Mouse (Mus musculus) embryonic facial prominence, embryonic 15.5 days (tissue): Measurements from ENCODE around the gene Prrc2b. TPM values are rescaled to one million over a fixed set of nuclear protein-coding genes. Genes with fewer than 3 reads are reported as not detected.
A peak's percentile ranks its signal among the peaks of the same experiment; 100 is the strongest.

ENCODE experiments used
- ATAC-seq: fragments of 200-750 bp; cut with Nextera tagmentation; 2 replicates; pipeline ENCODE4 v1.8.0; 2017; ENCODE audit warnings: low read depth, moderate TSS enrichment; ENCODE audit not compliant: insufficient number of reproducible peaks, low FRiP score, low TSS enrichment
- H3K27ac ChIP-seq: fragments of 300-500 bp; sonication (generic); replicated peaks from 2 replicates; pipeline ENCODE4 v1.5.1; 2015; ENCODE audit warnings: mild to moderate bottlenecking, inconsistent platforms
- H3K27me3 ChIP-seq: fragments of 300-500 bp; sonication (generic); 2 replicates; pipeline ENCODE4 v1.6.1; 2015; ENCODE audit warnings: inconsistent platforms
- H3K36me3 ChIP-seq: fragments of 300-500 bp; sonication (generic); 2 replicates; pipeline ENCODE4 v1.6.1; 2015; ENCODE audit warnings: mild to moderate bottlenecking, inconsistent platforms
- H3K4me1 ChIP-seq: fragments of 300-500 bp; sonication (generic); 2 replicates; pipeline ENCODE4 v1.6.1; 2015; ENCODE audit warnings: inconsistent platforms
- H3K4me2 ChIP-seq: fragments of 300-500 bp; sonication (generic); replicated peaks from 2 replicates; pipeline ENCODE4 v1.6.1; 2015; ENCODE audit warnings: mild to moderate bottlenecking, inconsistent platforms
- H3K4me3 ChIP-seq: fragments of 300-500 bp; sonication (generic); replicated peaks from 2 replicates; pipeline ENCODE4 v1.5.1; 2015; ENCODE audit warnings: mild to moderate bottlenecking, inconsistent platforms
- H3K9ac ChIP-seq: fragments of 300-500 bp; sonication (generic); 2 replicates; pipeline ENCODE4 v1.6.1; 2015; ENCODE audit warnings: inconsistent platforms
- H3K9me3 ChIP-seq: fragments of 300-500 bp; sonication (generic); replicated peaks from 2 replicates; pipeline ENCODE4 v1.6.1; 2016; ENCODE audit warnings: inconsistent platforms
- WGBS: fragments of 180-500 bp; shearing (Covaris S2); methylation state at CpG from one replicate; pipeline ENCODE4 v1.1.7; 2015; 5-methylcytosine and 5-hydroxymethylcytosine counted together
- polyA plus RNA-seq: library from polyadenylated mRNA; unstranded; fragments of >200 nt; fragmentation: Nextera tagmentation; extraction: Ambion mirVana; gene quantifications from 2 replicates; pipeline ENCODE4 v1.2.1, GENCODE M21; 2015

Gene Prrc2b
- polyA plus RNA-seq, 1 experiment from 2014 or later: 56.2 TPM

DNA sequence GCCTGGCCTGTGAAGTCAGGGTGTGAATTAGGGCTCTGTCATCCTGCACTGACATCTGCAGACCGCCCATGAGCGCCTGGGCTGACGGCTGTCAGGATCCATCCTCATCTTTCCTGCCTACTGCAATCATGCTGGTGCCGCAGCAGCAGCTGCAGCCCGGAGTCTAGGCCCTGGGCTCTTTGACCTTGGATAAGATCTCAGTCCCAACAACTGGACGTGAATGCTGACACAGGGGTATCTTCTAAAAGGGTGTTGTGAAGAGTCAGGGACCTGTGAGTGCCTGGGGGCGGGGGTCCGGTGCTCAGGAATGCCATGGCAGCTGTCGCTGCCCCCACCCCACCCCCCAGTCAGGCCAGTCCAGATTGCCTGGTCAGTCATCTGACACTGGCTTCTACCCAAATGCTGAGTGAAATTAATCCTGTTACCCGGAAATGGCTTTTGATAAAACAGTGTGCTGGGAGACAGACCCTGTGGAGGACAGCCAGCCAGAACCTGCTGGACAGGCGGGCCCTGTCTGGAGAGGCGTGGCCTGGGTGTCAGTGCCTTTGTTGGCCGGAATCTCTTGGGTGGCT is 23.4 kb downstream of the Prrc2b start:
- H3K4me2 ChIP-seq: peak overlapping the region; percentile 26
- H3K4me1 ChIP-seq: peaks cover 71% of the 10 kb centered on the region
- WGBS: 12% methylated on average over 13 of the region's 13 CpGs
- no peak overlapping the region; the same call in 1 of the 2 replicates for H3K9ac ChIP-seq
- H3K27me3 ChIP-seq: no peaks in the 10 kb centered on the region
- no peaks in the 10 kb centered on the region for H3K9me3 ChIP-seq
- H3K27ac ChIP-seq: peak overlapping the region; percentile 85
- H3K36me3 ChIP-seq: no peaks in the 10 kb centered on the region
- peak; percentile 75 for ATAC-seq
- no peak overlapping the region for H3K4me3 ChIP-seq

- H3K4me3 ChIP-seq: no peak overlapping the region
- no peak overlapping the region for H3K9ac ChIP-seq
- ATAC-seq: peak; percentile 55; the same call in 1 of the 2 replicates
- H3K9me3 ChIP-seq: no peaks in the 10 kb centered on the region
- peak overlapping the region; percentile 26 for H3K4me2 ChIP-seq
- no peaks in the 10 kb centered on the region for H3K27me3 ChIP-seq
- 36% methylated on average over 7 of the region's 7 CpGs for WGBS
- no peaks in the 10 kb centered on the region for H3K36me3 ChIP-seq
- H3K4me1 ChIP-seq: peaks cover 71% of the 10 kb centered on the region
- H3K27ac ChIP-seq: peak overlapping the region; percentile 85
Observed at GRCm38 (mm10) chr2:32175051-32175466, 24.2 kb downstream of the Prrc2b start.

GRCm38 (mm10) chr2:32175508-32175907 is 24.6 kb downstream of the Prrc2b start:
- Histone ChIP-seq H3K4me3 (no peak overlapping the region), H3K9ac (no peak overlapping the region), H3K9me3 (no peaks in the 10 kb centered on the region), H3K27me3 (no peaks in the 10 kb centered on the region), H3K36me3 (no peaks in the 10 kb centered on the region), H3K4me1 (peaks cover 71% of the 10 kb centered on the region), H3K4me2 (peak overlapping the region; percentile 26), H3K27ac (peak overlapping the region; percentile 85)
- WGBS: 83% methylated on average over 6 of the region's 6 CpGs
- ATAC-seq: no peak

DNA sequence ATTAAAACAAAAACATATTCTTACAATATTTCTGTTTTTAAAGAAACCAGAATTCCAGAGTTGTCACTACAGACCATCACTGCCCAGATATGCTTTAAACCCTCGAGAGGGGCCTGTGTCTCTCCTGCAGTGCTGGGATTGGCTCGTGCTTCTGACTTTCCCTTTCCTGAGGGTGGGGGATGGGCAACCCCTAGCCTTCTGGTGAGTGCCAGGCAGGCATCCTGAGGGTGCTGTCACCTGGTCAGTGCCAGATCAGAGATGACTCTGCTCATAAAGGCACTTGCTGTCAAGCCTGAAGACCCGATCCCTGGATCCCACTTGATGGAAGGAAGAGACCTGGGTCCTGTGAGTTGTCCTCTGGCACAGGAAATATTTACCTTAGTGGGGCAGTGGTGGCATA is 26.0 kb downstream of the Prrc2b start:
- no peaks in the 10 kb centered on the region for H3K36me3 ChIP-seq
- no peaks in the 10 kb centered on the region for H3K9me3 ChIP-seq
- H3K27me3 ChIP-seq: no peaks in the 10 kb centered on the region
- H3K27ac ChIP-seq: no peak overlapping the region
- no peak overlapping the region for H3K4me3 ChIP-seq
- H3K4me1 ChIP-seq: peaks cover 81% of the 10 kb centered on the region
- no peak overlapping the region for H3K4me2 ChIP-seq
- no peak overlapping the region for H3K9ac ChIP-seq
- WGBS: 39% methylated on average over 3 of the region's 3 CpGs
- no peak for ATAC-seq

DNA sequence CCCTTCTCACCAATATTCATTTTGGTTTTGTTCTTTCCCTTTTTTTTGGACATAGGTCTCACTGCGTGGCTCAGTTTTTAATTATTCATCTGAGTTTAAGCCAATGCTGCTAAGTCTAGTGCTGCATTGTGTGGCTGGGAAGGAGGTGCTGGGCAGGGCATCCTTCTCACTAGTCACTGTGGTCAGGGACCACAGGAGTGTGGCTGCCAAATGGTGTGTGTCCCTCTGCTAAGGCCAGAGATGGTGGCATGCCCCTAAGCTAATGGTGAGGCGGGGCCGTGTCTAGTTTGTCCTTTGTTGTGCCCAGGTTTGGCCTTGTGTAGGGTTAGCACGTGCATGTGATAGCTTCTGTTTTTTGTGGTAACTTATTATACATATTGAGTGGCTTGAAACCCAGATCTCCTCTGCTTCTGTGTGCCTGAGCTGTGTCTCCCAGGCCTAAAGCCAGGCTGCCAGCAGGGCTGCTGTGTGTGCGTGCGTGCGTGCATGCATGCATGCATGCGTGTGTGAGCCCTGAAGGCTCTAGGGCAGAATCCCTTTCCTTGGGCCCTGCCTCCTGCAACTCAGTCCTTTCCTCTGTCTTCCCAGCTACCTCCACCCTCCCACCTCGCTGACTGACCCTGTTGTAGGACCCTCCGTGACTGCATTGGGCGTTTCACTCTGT is 26.6 kb downstream of the Prrc2b start:
- no peak overlapping the region for H3K27ac ChIP-seq
- WGBS: 77% methylated on average over 11 of the region's 11 CpGs
- H3K9ac ChIP-seq: no peak overlapping the region

GRCm38 (mm10) chr2:32179363-32179762 is 28.5 kb downstream of the Prrc2b start:
- no peak for ATAC-seq
- Histone ChIP-seq H3K27me3 (no peaks in the 10 kb centered on the region), H3K4me3 (no peak overlapping the region), H3K9ac (no peak overlapping the region), H3K9me3 (no peaks in the 10 kb centered on the region), H3K4me1 (peaks cover 91% of the 10 kb centered on the region), H3K4me2 (no peak overlapping the region), H3K36me3 (peaks cover 14% of the 10 kb centered on the region), H3K27ac (0 out of 2 replicates have a peak overlapping the region, but pooled peaks have one; percentile 29)
- WGBS: 42% methylated on average over 6 of the region's 6 CpGs

More for the DNA sequence above, 26.6 kb downstream of the Prrc2b start:
- Histone ChIP-seq H3K4me3 (no peak overlapping the region), H3K4me2 (no peak overlapping the region), H3K27me3 (no peaks in the 10 kb centered on the region), H3K4me1 (peaks cover 88% of the 10 kb centered on the region), H3K36me3 (no peaks in the 10 kb centered on the region; the same call in 1 of the 2 replicates), H3K9me3 (no peaks in the 10 kb centered on the region)
- ATAC-seq: no peak

- ATAC-seq: no peak
- H3K4me3 ChIP-seq: no peak overlapping the region
- peaks cover 22% of the 10 kb centered on the region for H3K36me3 ChIP-seq
- H3K9me3 ChIP-seq: no peaks in the 10 kb centered on the region
- no peak overlapping the region for H3K9ac ChIP-seq
- H3K27me3 ChIP-seq: no peaks in the 10 kb centered on the region
- WGBS: 85% methylated on average over 12 of the region's 12 CpGs
- H3K4me2 ChIP-seq: no peak overlapping the region
- H3K27ac ChIP-seq: 0 out of 2 replicates have a peak overlapping the region, but pooled peaks have one; percentile 29
- H3K4me1 ChIP-seq: peaks cover 83% of the 10 kb centered on the region
Observed at GRCm38 (mm10) chr2:32180127-32180526, 29.2 kb downstream of the Prrc2b start.

DNA sequence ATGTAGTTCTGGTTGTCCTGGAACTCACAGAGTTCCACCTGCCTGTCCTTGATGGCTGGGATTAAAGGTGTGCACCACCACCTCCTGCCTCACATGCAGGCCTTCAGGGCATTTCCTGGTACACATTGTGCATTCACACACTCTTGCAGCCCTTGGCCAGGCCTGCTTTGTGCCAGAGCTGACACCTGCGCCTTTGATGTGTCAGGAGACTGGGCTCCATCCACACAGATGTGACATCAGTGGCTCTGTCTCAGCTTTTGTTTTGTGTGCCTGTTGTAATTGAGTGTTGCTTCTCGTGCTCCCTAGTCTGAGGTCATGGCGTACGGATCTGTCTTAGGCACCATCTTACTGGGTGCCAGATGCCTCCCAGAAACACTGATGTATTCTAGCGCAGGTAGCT is 30.5 kb downstream of the Prrc2b start:
- H3K27ac ChIP-seq: no peak overlapping the region
- no peak overlapping the region for H3K9ac ChIP-seq
- no peaks in the 10 kb centered on the region for H3K9me3 ChIP-seq
- WGBS: 78% methylated on average over 5 of the region's 5 CpGs
- no peak overlapping the region for H3K4me2 ChIP-seq
- H3K4me1 ChIP-seq: peaks cover 73% of the 10 kb centered on the region
- H3K27me3 ChIP-seq: no peaks in the 10 kb centered on the region
- no peak overlapping the region for H3K4me3 ChIP-seq
- peaks cover 31% of the 10 kb centered on the region for H3K36me3 ChIP-seq
- no peak for ATAC-seq

DNA sequence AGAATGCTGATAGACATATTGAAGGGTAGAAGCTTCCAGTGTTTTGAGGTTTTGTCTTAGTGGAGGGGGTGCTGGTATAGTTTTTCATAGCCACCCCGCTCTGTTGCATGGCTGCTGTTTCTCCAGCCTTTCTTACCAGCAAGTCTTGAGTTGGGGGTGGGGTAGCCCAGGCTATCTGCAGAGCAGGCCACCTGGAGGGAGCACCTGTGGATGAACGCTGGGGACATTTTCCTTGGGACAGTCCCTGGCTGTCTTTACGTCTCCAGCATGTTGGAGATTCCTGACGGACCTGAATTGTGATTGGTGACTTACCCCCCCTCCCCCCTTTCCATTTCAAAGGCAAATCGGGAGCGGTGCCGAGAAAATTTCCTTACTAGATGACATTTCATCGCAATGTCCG is 31.2 kb downstream of the Prrc2b start:
- H3K27ac ChIP-seq: peak overlapping the region; percentile 63; the same call in 1 of the 2 replicates
- no peaks in the 10 kb centered on the region for H3K9me3 ChIP-seq
- 76% methylated on average over 9 of the region's 9 CpGs for WGBS
- ATAC-seq: no peak
- no peaks in the 10 kb centered on the region for H3K27me3 ChIP-seq
- H3K4me2 ChIP-seq: no peak overlapping the region
- H3K4me3 ChIP-seq: no peak overlapping the region
- peaks cover 73% of the 10 kb centered on the region for H3K4me1 ChIP-seq
- peaks cover 39% of the 10 kb centered on the region for H3K36me3 ChIP-seq
- H3K9ac ChIP-seq: no peak overlapping the region; the same call in 1 of the 2 replicates

- peak overlapping the region; percentile 26; the same call in 1 of the 2 replicates for H3K9ac ChIP-seq
- H3K27ac ChIP-seq: peak overlapping the region; percentile 63
- peaks cover 67% of the 10 kb centered on the region for H3K4me1 ChIP-seq
- H3K27me3 ChIP-seq: no peaks in the 10 kb centered on the region
- no peak overlapping the region for H3K4me3 ChIP-seq
- no peaks in the 10 kb centered on the region for H3K9me3 ChIP-seq
- 61% methylated on average over 13 of the region's 13 CpGs for WGBS
- no peak overlapping the region for H3K4me2 ChIP-seq
- peaks cover 45% of the 10 kb centered on the region for H3K36me3 ChIP-seq
- no peak for ATAC-seq
Observed at GRCm38 (mm10) chr2:32182676-32183296, 31.9 kb downstream of the Prrc2b start.

GRCm38 (mm10) chr2:32187019-32187551 is 36.2 kb downstream of the Prrc2b start:
- Histone ChIP-seq H3K4me2 (no peak overlapping the region), H3K36me3 (peaks cover 84% of the 10 kb centered on the region), H3K9me3 (no peaks in the 10 kb centered on the region), H3K27me3 (no peaks in the 10 kb centered on the region), H3K27ac (no peak overlapping the region), H3K9ac (no peak overlapping the region), H3K4me3 (no peak overlapping the region), H3K4me1 (peaks cover 33% of the 10 kb centered on the region)
- 82% methylated on average over 13 of the region's 13 CpGs for WGBS
- no peak for ATAC-seq
